27 mouse cellular contexts compared by ENCODE assay signal in genomic region chrX:120524986-120525385, GRCm38 (mm10).
DNase-seq lines count a peak whose midpoint lies in the region; ATAC-seq and TF ChIP-seq lines count a peak whose summit lies in the region.
"Had no signal": no experiment of that assay in that cellular context is flagged by ENCODE, and none has a peak within 500 bp of the region (broad histone marks: within the 10 kb centered on the region; RNA-seq: fewer than 3 reads in every experiment).

No protein-coding gene starts in this region.

- H3K4me3 ChIP-seq in forebrain, postnatal 0 days (ENCODE audit: low read depth, low read length), result no peak overlapping the region
- no peak overlapping the region for H3K4me3 ChIP-seq in forebrain, embryonic 10.5 days
- H3K4me3 ChIP-seq in midbrain, embryonic 13.5 days (replicated peaks), result no peak overlapping the region
- H3K4me3 ChIP-seq: embryonic facial prominence, embryonic 10.5 days; embryonic facial prominence, embryonic 12.5 days; forebrain, embryonic 12.5 days had no signal

- no peaks in the 10 kb centered on the region for H3K36me3 ChIP-seq in forebrain, postnatal 0 days (ENCODE audit: insufficient read depth)
- H3K36me3 ChIP-seq in forebrain, embryonic 10.5 days (replicated peaks), result no peaks in the 10 kb centered on the region
- no peaks in the 10 kb centered on the region for H3K36me3 ChIP-seq in midbrain, embryonic 13.5 days
- H3K36me3 ChIP-seq: embryonic facial prominence, embryonic 10.5 days; embryonic facial prominence, embryonic 12.5 days; forebrain, embryonic 12.5 days; G1E had no signal

- intact Hi-C loops in left cerebral cortex, postnatal 14 days (cut with DNase I), result loop anchor here (10.0 kb wide), 1 partner anchor 230 kb away; the partner anchor contains the start of gene Pcdh11x

- peak; percentile 1 for DNase-seq in forebrain, postnatal 0 days
- no peak for DNase-seq in forebrain, embryonic 10.5 days (ENCODE audit: extremely low spot score, low spot score)
- peak; percentile 4 to 44 for DNase-seq in frontal cortex, adult 2 months (ENCODE audit: extremely low spot score in 1 of 2, low spot score in 1 of 2)
- DNase-seq in frontal cortex, postnatal 10 days (ENCODE audit: low spot score in 2 of 2), result no peak
- peak; percentile 2 to 52 for DNase-seq in left cerebral cortex, postnatal 14 days (ENCODE audit: low spot score in 2 of 2)
- no peak for DNase-seq in left cerebral cortex, adult 8-10 months (ENCODE audit: low spot score in 2 of 2)
- DNase-seq in brain, adult 2 months (ENCODE audit: low read depth, low spot score), result peak; percentile 62
- DNase-seq: adrenal gland, adult 8-10 months; adrenal gland, postnatal 14 days; adrenal gland, postnatal 36 days; B cell, adult 2 months; cerebellum, adult 11-12 months; cerebellum, adult 2 months; cerebellum, adult 9-10 months; cerebellum, postnatal 10 days; cerebellum, postnatal 25 days had no signal

- H3K27ac ChIP-seq in forebrain, postnatal 0 days (ENCODE audit: low read depth, low read length), result no peak overlapping the region
- H3K27ac ChIP-seq in forebrain, embryonic 10.5 days, result no peak overlapping the region
- H3K27ac ChIP-seq in midbrain, embryonic 13.5 days, result no peak overlapping the region
- H3K27ac ChIP-seq: embryonic facial prominence, embryonic 10.5 days; embryonic facial prominence, embryonic 12.5 days; forebrain, embryonic 12.5 days had no signal

- TF ChIP-seq CTCF in forebrain, postnatal 0 days (IDR thresholded peaks at IDR 0.05; ENCODE audit: low read depth), result no peak

- H3K27me3 ChIP-seq in forebrain, postnatal 0 days (ENCODE audit: insufficient read depth, low read length), result no peaks in the 10 kb centered on the region
- no peaks in the 10 kb centered on the region for H3K27me3 ChIP-seq in forebrain, embryonic 10.5 days (ENCODE audit: poor library complexity, severe bottlenecking)
- no peaks in the 10 kb centered on the region for H3K27me3 ChIP-seq in midbrain, embryonic 13.5 days
- H3K27me3 ChIP-seq: CH12.LX; embryonic facial prominence, embryonic 12.5 days; forebrain, embryonic 12.5 days; Patski had no signal

- WGBS in forebrain, postnatal 0 days, result 70% methylated on average over 3 of the region's 3 CpGs
- WGBS in forebrain, embryonic 10.5 days, result 89% methylated on average over 3 of the region's 3 CpGs
- 91% methylated on average over 3 of the region's 3 CpGs for WGBS in midbrain, embryonic 13.5 days

- no peak overlapping the region for H3K4me2 ChIP-seq in forebrain, postnatal 0 days (ENCODE audit: low read depth)
- H3K4me2 ChIP-seq in midbrain, embryonic 13.5 days (replicated peaks), result no peak overlapping the region
- H3K4me2 ChIP-seq: embryonic facial prominence, embryonic 12.5 days; forebrain, embryonic 12.5 days had no signal

- no peaks in the 10 kb centered on the region for H3K4me1 ChIP-seq in forebrain, postnatal 0 days (ENCODE audit: insufficient read depth)
- H3K4me1 ChIP-seq in forebrain, embryonic 10.5 days, result no peaks in the 10 kb centered on the region
- no peaks in the 10 kb centered on the region for H3K4me1 ChIP-seq in midbrain, embryonic 13.5 days (replicated peaks)
- H3K4me1 ChIP-seq: embryonic facial prominence, embryonic 10.5 days; embryonic facial prominence, embryonic 12.5 days; forebrain, embryonic 12.5 days had no signal

- no peak overlapping the region for H3K9ac ChIP-seq in forebrain, postnatal 0 days
- H3K9ac ChIP-seq in midbrain, embryonic 13.5 days (replicated peaks), result no peak overlapping the region
- H3K9ac ChIP-seq: embryonic facial prominence, embryonic 12.5 days; forebrain, embryonic 12.5 days had no signal

- no peak for ATAC-seq in forebrain, postnatal 0 days
- no peak for ATAC-seq in midbrain, embryonic 13.5 days
- ATAC-seq: activated CD4-positive, CD25-positive, alpha-beta regulatory T cell, adult 4 months; CD4-positive, CD25-positive, alpha-beta regulatory T cell, adult 4 months; forebrain, embryonic 14.5 days; forebrain, embryonic 16.5 days; Patski had no signal

- no peaks in the 10 kb centered on the region for H3K9me3 ChIP-seq in forebrain, postnatal 0 days (ENCODE audit: low read length)
- H3K9me3 ChIP-seq in forebrain, embryonic 10.5 days, result no peaks in the 10 kb centered on the region
- no peaks in the 10 kb centered on the region for H3K9me3 ChIP-seq in midbrain, embryonic 13.5 days
- H3K9me3 ChIP-seq: embryonic facial prominence, embryonic 10.5 days; embryonic facial prominence, embryonic 12.5 days; forebrain, embryonic 12.5 days; G1E had no signal

Comparison
In these comparisons a context has a peak if more than half of its experiments do, and no peak if none do; other contexts are left out.
1. DNase-seq: peak in forebrain, postnatal 0 days (single experiment), frontal cortex, adult 2 months (2 of 2), left cerebral cortex, postnatal 14 days (2 of 2) and brain, adult 2 months (single experiment); none in forebrain, embryonic 10.5 days (single experiment), frontal cortex, postnatal 10 days (0 of 2) and left cerebral cortex, adult 8-10 months (0 of 2).